Mouse (Mus musculus): ENCODE results near the gene Zfp488. TPM values are rescaled to one million over a fixed set of nuclear protein-coding genes. Genes with fewer than 3 reads are reported as not detected.

Gene Zfp488
- total RNA-seq (2015), result not detected in 2 replicates
- 0.08 TPM in 1 of 2 replicates, not detected in the other for total RNA-seq (2017)

DNA sequence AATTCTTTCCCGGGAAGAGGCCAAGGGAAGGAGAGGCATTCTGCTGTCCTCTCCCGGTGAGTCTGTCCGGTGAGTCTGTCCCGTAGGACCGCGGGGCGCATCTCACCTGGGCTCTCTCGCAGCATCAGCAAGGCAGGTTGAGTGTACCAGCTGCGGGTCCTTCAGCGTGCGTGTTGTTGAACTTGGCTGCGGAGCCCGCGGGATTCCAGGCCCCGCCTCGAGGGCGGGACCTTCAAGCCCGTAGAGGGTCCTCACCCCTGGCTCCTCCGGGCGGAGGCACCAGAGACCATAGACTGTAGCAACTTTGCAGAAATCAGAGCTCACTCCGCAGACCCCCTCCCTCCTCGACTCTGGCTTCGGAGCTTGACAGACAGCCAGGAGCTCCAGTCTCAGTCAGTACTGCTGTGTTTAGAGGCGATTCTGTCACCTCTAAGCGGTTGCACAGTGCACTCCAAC lies at the start of gene Zfp488:
Zfp488 (minus strand) TSS at position 161 of the 456 bp plus-strand sequence.
- no peak for ATAC-seq (ENCODE audit: poor library complexity, severe bottlenecking)

- no peak for ATAC-seq (ENCODE audit: poor library complexity, severe bottlenecking)
Observed at GRCm38 (mm10) chr14:34026710-34027109, 48.1 kb upstream of the Zfp488 start.

GRCm38 (mm10) chr14:34016938-34017337 lies 38.4 kb upstream of the Zfp488 start:
- ATAC-seq (ENCODE audit: poor library complexity, severe bottlenecking), result no peak

- no peak for ATAC-seq (ENCODE audit: poor library complexity, severe bottlenecking)
Observed at GRCm38 (mm10) chr14:34016381-34016780, 37.8 kb upstream of the Zfp488 start, which contains the start of gene Gm5460. Gm5460 (plus strand) TSS chr14:34016758.

GRCm38 (mm10) chr14:34015063-34015462 lies 36.5 kb upstream of the Zfp488 start, which contains the start of gene Gm30083:
Gm30083 (minus strand) TSS chr14:34015182.
- no peak for ATAC-seq (ENCODE audit: poor library complexity, severe bottlenecking)

GRCm38 (mm10) chr14:34002358-34002757 lies 23.8 kb upstream of the Zfp488 start:
- ATAC-seq (ENCODE audit: poor library complexity, severe bottlenecking), result no peak

- ATAC-seq (ENCODE audit: poor library complexity, severe bottlenecking), result no peak
Observed at GRCm38 (mm10) chr14:34001445-34001844, 22.9 kb upstream of the Zfp488 start.

DNA sequence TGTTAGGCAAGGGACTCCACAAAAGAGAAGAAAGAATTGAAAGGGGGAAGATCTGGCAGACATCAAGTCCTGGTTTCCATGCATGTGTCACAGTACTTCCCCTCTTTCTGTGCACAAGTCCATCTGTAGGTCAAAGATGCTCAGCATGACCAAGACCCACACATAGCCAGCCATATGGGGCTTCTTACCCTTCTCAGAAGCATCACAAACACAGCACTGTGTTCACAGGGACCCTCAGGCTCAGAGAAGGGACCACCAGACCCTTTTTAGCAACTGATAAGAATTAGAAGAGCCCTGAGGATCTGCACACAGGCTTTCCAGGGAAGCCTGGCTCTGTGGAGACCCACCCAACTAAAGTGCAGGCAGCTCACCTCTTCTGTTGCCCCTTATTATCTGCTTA lies 21.5 kb upstream of the Zfp488 start:
- no peak for ATAC-seq (ENCODE audit: poor library complexity, severe bottlenecking)

DNA sequence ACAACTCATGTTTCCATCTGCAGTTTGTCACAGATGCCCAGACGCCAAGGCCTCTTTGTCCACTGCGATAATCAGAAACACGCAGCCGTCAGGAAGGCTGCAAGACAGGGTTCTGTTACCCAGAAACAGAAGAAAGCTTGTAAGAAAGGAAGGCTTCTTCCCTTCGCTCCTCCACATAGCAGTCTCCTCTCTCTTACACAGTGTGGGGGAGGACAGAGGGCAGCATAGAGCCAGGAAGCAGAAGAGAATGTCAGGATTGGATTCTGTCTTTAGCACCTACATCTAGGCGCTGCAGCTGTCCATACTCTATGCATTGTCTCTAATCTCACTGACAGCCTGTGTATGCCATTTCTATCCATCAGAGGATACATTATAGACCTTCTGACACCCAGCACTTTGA lies 18.9 kb upstream of the Zfp488 start:
- ATAC-seq (ENCODE audit: poor library complexity, severe bottlenecking), result no peak

DNA sequence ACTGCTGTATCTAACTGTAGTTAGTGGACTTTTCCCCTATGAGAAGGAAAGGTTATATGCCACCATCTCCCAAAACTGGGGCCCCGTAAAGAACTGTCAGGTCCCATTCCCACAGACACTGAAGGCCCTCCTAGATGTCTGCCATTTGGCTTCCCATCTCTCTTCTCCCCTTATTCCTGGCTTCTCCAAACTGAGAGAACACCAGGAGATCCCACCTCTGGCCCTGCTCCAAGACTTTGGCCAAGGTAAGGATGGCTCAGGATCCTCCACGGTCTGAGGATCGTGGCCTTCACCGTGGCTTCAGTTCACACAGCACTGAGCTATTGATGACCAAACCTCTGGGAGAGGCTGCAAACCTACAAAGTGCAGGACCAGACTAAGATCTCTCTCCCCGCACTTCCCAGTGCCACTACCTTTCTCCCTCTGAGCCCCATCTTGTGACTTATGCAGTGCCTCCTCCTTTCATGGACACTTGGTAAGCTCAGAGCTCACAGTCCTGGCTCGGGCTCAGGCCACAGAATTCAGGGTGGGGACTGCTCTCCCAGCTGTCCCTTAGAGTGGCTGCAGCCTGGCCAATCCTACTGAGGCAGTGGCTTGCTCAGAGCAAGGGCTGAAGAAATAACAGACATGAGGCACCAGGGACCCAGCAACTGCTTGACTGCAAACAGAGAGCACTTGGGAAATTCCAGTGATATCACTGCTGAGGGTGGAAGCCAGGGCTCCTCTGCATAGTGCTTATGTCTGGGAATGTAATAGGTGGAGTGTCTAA lies 15.1 kb upstream of the Zfp488 start:
- ATAC-seq (ENCODE audit: poor library complexity, severe bottlenecking), result no peak

DNA sequence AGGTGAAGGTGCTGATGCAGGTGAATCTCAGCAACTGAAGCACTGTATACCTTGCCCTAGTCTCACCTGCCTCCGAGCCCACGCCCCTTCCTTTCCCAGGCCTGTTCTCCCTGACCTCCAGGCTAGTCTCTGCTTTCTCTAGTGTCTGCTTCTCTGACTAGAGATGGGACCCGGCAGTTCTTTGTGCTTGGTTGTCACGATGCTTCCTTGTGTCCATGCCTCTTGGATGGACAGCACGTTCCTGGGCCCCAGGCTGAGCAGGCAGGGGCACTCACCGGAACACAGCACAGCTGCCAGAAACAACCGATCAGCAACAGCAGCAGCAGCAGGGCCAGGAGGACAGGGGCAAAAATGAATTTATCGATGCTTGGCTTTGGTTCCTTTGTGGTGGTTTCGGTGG lies 14.5 kb upstream of the Zfp488 start:
- ATAC-seq (ENCODE audit: poor library complexity, severe bottlenecking), result no peak

DNA sequence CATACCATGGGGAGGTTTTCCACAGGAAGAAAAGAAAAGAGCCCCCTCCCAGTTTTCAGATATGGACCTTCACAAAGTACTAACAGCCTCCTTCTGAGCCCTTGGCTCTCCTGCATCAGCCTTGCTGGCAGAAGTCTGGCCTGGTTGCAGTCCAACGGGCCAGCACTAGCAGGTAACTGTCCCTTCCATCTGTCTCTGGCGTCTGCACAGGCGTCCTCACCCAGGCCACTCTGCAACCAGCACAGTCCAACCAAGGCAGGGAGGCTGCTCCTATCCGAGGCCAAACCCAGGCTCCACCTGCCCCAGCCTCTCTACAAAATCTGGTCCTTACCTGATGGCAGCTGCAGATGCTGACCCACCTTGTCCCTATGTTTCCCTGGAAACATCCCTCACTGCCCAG lies 13.4 kb upstream of the Zfp488 start:
- ATAC-seq (ENCODE audit: poor library complexity, severe bottlenecking), result no peak

- ATAC-seq (ENCODE audit: poor library complexity, severe bottlenecking), result no peak
Observed at GRCm38 (mm10) chr14:33989201-33989600, 10.6 kb upstream of the Zfp488 start.

- ATAC-seq (ENCODE audit: poor library complexity, severe bottlenecking), result no peak
Observed at GRCm38 (mm10) chr14:33977748-33978147, 816 bp downstream of the Zfp488 start.

DNA sequence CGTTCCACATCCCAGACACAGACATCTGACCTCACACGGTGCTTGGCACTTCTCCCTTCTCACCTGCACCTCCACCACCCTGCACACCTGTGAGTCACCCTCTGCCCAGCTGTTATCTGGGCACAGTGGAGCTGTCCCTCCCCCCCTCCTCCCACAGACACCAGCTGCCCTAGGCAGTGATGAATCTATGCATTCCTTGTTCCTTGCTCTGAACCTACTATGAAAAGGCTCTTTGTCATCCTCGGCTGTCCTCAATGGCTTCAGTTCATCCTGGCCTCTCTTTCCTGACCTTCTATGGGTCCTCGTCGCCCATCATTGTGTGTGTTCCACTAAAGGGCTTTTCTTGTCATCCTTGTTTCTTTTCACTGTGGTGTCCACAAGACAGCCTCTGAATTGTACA lies 3.8 kb downstream of the Zfp488 start:
- no peak for ATAC-seq (ENCODE audit: poor library complexity, severe bottlenecking)

DNA sequence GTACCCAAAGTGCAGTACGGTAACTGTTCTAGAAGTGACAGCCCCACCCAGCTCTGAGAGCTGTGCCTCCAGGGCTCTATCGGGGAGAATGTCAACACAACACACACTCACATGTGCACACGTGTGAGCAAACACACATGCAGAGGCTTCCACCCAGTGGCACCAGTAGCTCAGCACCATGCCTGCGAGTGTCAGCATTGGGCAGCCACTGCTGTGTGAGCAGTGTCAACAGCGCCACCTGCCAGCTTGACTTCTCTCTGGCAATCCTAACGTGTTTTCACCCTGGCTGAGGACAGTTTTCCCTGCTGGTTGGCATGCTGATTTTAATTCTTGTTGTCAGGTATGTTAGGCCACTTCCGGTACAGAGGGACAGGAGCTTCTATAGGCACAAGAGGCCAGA lies 5.9 kb downstream of the Zfp488 start:
- ATAC-seq (ENCODE audit: poor library complexity, severe bottlenecking), result no peak

GRCm38 (mm10) chr14:33965675-33966074 lies 12.9 kb downstream of the Zfp488 start:
- ATAC-seq (ENCODE audit: poor library complexity, severe bottlenecking), result no peak

DNA sequence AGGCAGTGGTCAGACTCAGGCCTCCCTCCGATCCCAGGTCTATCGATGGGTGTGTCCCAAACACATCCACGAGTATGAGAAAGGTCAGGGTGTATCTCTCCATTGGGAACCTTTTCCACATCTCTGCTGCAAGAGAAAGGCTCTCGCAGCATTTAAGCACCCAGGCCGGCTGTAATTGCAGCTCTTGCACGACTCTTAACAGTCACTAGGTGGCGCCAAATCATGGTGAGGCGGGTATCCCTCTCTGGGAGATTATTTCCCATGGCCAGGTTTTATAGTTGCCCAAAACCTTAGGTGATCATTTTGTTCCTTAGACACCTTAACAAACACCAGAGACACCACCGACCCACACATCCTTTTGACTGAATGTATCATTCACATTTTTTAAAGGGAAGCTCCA lies 19.2 kb downstream of the Zfp488 start:
- no peak for ATAC-seq (ENCODE audit: poor library complexity, severe bottlenecking)

GRCm38 (mm10) chr14:33958841-33959240 lies 19.7 kb downstream of the Zfp488 start:
- ATAC-seq (ENCODE audit: poor library complexity, severe bottlenecking), result no peak

DNA sequence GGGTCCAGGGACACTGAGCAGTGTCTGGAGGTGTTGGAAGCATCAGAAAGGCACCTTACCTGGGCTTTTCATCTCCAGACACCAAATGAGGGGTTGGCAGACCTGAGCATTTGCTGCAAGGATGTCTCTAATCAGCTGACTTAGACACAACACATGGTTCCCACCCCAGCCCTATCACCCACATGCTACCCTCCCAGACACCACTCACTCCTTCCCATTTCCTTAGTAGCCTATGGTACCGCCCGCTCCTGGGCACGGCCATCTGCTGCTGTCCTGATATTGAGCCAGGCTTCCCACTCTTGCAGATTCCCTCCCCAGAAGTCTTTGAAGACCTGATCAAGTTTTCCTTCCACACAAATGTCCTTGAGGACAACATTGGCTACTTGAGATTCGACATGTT lies 20.4 kb downstream of the Zfp488 start:
- no peak for ATAC-seq (ENCODE audit: poor library complexity, severe bottlenecking)

GRCm38 (mm10) chr14:33956055-33956454 lies 22.5 kb downstream of the Zfp488 start:
- ATAC-seq (ENCODE audit: poor library complexity, severe bottlenecking), result no peak

GRCm38 (mm10) chr14:33953761-33954160 lies 24.8 kb downstream of the Zfp488 start, which contains the start of gene Rbp3:
Rbp3 (plus strand) TSS chr14:33954003.
- no peak for ATAC-seq (ENCODE audit: poor library complexity, severe bottlenecking)

All from megakaryocyte, adult 5-6 weeks (primary cell).